Mouse (Mus musculus) testis, adult 2 months (tissue): ENCODE measurements around the gene Rin3.

ENCODE experiments used
- CTCF ChIP-seq: fragments of 200-500 bp; IDR thresholded peaks from 2 replicates; pipeline ENCODE4 v1.5.1; 2012; ENCODE audit warnings: low read depth, mild to moderate bottlenecking, inconsistent platforms, low read length, moderate library complexity; ENCODE audit not compliant: control insufficient read depth, insufficient read depth, insufficient replicate concordance
- POLR2A ChIP-seq: fragments of 200-500 bp; IDR thresholded peaks from 2 replicates; pipeline ENCODE4 v1.6.1; 2012; ENCODE audit warnings: low read depth, mild to moderate bottlenecking, inconsistent platforms, low read length, moderate library complexity; ENCODE audit not compliant: control insufficient read depth

- TF ChIP-seq POLR2A = no peak
- TF ChIP-seq CTCF = no peak
These were observed 72.9 kb downstream of the Rin3 start for GRCm38 (mm10) chr12:102355784-102356183.
